Mouse (Mus musculus) T-helper 2 cell (primary cell): ENCODE results near the gene Siae.

ENCODE experiments used
- in situ Hi-C: fragments of 300-600 bp; cut with MboI, MseI; formaldehyde crosslinking; loops from one replicate; pipeline ENCODE4 v1.15.1; 2025; ENCODE audit warnings: high pct_unique_total_duplicates

Gene Siae

DNA sequence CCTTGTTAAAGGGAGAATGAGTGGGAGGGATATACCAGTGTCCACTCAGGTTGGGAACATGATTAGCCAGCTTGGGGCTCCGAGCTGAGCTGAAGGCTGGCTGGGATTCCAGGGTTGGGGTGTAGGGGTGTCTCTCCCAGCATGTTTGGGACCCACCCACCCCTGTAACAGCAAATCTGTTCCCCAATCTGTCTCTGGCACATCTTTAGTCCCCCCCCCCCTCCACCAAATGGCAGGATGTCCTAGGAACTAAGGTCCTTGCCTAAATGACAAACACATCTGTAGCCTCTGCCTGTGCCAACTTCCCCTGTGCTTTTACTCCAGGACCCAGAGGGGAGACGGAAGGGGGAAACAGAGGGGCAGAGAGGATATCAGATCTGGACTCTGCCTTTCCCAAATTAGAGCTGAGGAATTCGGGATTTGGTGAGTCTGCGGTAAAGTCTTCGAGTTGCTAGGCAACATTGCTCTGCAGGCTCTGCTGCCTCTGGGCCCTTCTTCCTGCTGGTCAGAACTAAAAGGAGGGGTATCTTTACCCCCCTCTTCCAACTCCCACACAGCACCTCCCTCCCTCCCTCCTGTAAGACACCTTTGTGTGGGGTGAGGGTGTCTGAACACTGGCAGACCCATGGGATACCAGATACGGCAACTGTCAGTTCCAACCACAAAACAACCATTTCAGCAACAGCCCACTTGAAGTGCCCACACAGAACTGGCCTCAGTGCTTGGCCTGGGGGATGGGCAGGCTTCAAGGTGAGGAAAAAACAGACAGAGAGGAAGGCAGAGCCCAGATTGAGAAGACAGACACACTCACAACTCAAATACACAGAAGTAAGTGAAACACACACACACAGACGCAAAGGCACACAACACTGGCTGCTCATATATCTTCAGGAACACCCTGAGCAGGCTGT is at the start of gene Siae:
Gene Siae (plus strand): TSS at position 861 of the 911 bp plus-strand sequence.
- in situ Hi-C loops, result no loop called here

DNA sequence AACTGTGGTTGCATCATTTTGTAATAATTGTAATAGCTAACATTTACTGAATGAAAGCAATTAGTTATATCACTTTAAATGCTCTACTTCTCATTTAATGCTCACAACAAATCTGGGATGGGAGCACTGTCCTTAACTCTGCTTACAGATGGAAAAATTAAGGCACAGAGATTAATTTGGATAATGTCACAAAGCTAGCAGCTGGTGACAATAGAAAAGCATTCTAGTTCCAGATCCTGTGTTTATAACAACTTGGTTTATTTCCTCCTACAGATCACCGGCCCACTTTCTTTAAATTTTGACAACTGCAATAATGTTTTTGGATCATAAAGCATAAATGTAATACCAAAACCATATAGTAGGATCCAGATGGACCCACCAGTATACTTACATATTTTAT is 49.5 kb upstream of the Siae start:
- in situ Hi-C loops, result no loop called here

DNA sequence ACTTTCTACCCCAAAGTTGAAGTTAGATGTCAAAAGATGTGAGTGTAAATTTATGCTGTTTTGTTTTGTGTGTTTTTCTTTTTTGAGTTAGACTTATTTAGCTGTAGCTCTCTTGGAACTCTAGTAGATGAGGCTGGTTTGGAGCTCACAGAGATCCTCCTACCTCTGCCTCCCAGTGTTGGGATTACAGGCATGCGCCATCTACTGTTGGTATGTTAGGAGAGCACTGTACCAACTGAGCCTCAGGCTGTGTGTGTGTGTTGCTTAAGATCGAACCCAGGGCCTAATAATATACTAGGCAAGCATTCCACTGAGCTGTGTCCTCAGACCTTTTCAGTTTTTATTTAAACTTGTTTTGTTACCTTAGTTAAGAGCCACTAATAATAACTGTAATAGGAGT is 43.4 kb upstream of the Siae start:
- in situ Hi-C loops, result no loop called here

DNA sequence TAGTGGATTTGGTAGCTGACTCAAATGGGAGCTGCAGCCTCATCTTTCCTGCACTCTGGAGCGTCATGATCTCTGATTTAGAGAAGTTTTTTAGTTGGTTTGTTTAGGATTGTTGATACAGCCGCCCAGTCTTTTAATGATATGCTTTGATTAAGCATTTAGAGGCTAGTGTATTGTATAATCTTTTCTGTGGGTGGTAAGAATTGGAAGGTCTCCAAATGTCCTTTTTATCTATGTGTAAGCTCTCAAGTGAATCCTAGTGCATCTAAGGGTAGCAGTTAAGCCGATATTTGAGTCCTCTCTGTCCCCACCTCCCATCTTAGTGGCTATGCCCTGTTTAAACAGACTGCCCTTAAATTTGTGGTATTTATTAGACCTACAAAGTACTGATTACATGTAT is 41.0 kb upstream of the Siae start:
- in situ Hi-C loops, result no loop called here

DNA sequence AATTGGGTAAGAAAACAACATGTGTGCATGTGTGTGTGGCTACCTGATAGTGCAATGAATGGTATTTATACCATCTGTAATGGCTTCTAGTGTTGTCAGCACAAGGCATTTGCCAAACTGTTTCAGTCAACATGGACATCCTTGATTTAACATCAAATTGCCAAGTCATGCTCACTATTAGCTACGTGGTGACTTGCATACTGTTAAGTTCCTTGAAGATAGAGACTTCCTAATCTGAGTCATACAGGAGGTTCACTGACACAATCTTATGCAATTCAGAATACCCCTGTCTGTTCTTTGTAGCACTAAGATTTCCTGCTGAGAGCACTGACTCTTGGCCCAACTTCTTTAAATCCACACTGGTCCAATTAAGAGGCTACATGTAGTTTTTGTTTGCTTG is 38.0 kb upstream of the Siae start:
- in situ Hi-C loops, result no loop called here

DNA sequence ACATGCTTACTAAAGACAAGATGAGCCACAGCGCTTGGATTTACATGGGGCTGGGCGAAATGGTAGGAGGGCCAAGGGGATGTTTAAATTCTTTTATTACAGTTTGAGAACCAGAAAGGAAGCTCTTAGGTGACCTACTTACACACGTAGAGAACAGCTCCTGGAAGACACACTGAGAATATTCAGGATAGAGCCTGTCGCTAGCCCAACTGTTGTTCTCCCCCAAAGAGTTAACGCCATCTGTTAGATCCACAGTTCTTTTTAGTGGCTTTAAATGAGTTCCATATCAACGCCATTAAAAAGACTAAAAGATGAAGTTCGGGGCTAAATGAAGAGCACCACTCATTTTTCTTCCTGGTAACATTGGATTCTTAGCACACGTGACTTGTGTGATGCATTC is 36.5 kb upstream of the Siae start:
- in situ Hi-C loops, result no loop called here

DNA sequence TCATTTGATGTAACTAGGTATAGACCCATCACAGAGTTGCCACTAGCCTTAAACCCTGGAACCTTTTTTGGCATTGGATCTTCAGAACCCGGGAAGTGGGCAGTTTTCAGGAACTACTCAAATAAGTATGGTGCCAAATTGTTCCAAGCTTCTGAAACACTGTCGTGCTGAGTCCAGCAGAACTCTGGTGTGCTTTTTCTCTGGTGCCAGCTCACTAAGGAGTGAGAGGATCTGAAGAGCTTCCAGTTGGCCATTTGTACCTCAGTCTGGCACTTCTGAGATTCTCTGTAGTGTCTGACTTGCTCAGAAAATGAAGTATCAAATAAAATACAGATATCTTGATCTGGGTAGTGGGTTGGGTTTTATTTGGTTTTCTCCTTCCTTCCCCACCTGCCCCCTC is 35.5 kb upstream of the Siae start:
- in situ Hi-C loops, result no loop called here

DNA sequence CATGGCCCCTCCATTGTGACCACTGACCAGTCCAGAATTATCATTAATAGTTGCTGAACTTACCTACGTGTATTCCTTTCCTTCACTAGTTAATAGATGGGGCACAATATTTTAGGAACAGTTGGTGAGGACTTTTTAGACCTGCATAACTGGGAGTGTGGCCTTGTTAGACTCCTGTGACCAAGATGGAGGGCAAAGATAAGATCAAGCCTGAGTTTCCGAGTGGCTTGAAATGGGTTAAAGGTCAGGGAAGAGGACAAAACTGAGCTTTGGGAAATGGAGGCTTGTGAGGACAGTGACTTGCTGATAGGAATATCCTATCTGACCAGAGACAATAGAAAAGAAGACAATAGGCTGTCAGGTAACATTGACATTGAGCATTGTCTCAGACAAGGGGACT is 30.0 kb upstream of the Siae start:
- in situ Hi-C loops, result no loop called here

DNA sequence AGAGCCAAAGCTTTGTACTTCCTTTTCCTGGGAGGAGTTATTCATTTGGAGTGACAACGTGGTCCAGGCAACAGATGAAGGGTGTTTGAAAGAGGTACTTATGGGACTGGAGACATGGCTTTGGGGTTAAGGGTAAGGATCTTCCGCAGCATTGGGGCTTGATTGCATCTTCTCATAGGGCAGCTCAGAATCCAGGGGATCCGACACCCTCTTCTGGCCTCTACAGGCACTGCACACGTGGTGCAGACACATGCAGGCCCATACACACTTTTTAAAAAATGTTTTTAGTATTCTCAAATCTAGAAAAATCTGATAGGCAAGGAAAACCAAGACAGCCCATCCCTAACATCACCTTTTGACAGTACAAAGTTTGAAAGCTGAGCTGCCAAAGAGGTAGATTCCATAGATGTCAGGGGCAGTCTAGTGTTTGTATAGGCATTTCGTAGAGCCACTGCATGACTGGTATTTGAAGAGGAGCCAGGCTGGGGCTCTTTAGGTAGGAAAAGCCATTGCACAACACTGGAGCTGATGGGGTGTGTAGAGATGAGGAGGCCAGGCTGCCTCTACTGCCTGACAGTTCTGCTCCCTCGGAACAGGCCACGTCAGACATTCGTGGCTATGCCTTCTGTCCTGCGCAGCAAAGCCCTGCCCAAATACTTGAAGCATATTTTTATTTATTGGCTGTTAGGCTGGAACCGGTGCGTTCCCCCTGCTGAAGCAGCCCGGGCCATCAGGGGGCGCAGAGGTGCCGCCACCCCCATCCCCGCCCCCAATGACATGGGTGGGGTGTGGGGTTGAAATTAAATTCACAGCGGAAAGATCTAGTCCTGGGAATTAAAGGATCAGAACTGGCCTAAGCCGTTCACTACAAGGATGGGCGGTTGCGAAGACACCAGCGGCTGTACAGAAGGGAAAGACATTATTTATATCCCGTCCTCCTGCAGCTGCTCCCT is 28.8 kb upstream of the Siae start:
- in situ Hi-C loops, result no loop called here

DNA sequence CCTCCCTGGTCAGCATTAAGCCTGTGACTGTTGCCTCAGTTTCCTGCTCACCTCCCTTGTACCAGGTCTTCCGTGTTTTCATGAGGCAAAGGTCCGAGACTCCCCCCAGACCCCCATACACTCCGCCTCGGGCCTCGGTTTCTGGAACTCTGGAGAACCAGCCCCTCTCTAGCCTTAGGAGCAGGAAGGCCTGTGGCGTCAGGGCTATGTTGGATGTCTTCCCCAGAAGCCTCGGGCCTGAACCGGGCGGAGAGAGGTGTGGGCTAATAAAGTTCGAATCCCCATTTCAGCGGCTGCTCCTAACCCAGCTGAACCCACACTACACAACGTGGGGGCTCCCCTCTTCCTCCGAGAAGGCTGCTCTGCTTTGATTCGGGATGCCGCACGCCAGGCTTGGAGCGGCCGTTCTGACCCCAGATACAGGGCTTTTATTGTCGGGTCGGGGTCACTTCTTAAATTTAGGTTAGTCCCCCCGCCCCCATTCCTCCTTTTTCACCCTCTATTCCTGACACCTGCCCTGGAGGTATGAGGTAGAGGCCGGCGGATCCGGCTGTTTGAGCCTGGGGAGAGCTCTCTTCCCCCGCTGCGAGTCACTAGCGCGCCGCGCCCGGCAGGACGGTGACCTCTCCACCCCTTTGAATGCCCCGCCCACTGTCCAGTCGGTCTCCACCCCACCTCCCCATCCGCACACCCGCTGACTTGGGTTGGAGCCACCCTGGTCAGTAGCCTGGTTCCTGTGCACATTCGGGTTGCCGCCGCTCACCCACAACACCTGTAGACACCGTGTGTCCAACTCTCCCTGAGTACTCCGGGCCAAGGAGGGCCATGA is 27.9 kb upstream of the Siae start, which contains the start of gene Esam:
Gene Esam (plus strand): TSS at position 683 of the 829 bp plus-strand sequence.
- in situ Hi-C loops, result no loop called here

DNA sequence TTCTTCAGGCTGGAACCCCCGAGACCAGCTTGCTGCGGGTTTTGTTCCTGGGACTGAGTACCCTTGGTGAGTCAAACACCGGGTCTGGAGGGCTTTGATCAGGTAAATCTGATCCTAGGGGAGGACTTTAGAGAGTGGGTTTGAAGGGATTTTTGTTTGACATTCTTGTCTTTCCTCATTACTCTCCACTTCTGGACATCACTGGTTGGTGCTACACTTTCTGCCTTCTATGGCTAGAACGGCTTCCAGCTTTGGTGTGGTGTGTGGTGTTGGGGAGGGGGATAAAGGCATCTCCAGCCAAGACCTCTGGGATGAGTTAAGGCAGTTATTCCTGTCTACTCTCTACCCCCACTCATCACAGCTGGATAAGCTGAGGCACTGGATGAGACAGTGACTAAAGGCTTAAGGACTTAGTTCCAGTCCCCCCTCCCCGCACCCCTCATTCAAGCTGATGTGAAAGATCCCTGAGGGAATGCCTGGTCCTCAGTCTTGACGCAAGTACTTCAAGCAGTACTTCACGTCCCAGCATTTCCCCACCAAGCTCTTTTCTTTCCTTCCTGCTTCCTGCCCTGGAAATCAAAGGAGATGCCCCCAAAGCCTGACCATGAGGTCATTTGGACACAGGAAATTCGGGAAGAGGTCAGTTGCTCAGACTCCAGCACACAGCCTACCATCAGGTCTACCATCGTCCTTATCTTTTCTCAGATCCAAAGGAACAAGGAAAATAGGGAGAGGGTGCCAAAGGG is 27.1 kb upstream of the Siae start:
- in situ Hi-C loops, result no loop called here

DNA sequence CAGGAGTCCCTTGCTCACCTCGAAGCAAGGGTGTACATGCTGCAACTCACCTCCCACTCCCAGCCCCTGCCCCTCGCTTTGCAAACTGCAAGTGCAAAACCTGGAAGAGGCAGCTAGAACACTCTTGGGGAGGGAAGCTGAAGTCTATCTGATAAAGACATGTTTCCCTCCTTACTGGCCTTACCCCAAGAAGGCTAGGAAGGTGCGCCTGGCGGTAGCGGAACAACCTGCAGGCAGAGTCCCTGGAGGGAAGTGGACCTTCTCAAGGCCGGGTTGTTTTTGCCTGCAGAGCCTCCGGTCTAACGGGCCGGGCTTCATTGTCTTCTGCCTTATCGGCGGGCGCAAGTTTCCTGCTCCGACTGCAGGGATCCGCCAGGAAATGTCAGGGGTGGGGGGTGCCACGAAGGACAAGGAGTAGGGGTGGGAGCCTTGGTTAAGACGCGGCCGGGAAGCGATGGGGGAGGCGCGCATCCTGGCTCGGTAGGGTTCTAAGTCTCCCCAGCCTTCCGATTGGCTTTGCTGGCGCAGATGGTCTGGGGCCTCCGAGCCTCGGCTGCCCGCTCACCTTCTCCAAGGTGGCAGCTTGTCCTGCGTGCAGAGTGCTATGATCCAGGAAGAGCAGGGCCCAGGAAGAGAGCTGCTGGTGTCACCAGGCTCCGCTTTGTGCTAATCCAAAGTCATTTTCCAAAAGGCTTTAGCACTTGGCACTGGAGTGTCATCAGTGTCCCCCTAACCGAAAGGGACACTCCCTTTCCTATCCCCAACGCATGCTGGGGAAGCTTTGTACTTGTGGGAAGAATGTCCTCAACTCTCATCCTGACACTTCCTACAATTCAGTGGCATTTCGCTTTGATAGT is 25.2 kb upstream of the Siae start:
- in situ Hi-C loops, result no loop called here

DNA sequence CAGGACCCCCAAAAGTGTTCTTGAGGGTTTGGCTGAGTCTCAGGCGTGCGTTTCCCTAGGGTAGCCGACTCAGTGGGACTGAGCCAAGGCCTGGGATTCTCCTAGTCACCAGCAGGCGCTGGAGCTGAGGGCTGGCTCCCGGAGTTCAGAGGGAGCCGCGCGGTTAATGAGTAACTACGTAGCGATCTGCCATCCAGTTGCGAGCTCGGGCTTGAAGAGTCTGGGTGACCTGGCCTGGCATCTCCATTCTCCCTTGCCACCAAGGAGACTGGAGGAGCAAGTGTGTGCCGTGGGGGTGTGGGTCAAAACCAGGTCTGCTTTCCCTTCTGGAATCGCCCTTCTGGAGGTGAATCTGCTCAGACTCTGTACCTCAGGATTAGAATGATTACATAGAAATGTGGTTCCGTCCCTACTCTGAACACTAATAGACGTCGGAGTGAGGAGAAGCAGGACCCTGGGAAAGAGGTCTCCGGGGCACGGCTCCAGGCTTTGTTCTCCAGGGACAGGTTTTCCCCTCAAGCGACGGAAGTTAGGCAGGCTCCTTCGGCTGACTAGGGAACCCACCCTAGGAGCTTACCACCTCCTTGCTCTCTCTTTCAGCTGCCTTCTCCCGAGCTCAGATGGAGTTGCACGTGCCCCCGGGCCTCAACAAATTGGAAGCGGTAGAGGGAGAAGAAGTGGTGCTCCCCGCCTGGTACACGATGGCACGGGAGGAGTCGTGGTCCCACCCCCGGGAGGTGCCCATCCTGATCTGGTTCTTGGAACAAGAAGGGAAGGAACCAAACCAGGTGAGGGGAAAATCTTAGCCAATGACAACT is 24.4 kb upstream of the Siae start:
- in situ Hi-C loops, result no loop called here

DNA sequence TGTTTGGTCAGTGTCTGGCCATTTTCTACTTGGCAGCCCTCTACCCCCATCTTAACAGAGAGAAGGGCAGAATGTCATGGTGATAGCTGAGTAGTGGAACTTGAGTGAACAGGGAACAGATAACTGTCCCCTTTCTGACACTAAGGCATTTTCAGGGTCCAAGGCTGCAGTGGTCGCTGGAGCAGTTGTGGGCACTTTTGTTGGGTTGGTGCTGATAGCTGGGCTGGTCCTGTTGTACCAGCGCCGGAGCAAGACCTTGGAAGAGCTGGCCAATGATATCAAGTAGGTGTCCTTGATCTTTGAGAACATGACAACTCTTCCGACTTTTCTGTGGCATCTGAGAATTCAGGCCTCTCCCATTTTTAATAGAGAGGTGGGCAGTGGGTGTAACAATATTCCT is 18.6 kb upstream of the Siae start:
- in situ Hi-C loops, result no loop called here

DNA sequence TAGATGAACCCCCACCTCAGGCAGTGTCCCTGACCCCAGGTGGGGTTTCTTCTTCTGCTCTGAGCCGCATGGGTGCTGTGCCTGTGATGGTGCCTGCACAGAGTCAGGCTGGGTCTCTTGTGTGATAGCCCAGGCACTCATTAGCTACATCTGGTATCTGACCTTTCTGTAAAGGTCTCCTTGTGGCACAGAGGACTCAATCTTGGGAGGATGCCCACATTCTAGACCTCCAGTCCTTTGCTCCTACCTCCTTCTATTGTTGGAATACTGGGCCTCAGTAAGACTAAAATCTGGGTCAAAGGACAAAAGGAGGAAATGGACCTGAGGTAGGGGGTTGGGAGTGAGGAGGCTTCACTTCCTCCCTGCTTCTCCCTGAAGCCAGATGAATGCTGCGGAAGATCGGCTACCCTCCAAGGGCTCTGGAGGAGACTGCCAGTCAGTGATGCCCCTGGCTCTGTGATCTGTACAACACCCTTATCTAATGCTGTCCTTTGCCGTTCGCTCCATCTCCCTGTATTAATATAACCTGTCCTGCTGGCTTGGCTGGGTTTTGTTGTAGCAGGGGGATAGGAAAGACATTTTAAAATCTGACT is 17.7 kb upstream of the Siae start:
- in situ Hi-C loops, result no loop called here

DNA sequence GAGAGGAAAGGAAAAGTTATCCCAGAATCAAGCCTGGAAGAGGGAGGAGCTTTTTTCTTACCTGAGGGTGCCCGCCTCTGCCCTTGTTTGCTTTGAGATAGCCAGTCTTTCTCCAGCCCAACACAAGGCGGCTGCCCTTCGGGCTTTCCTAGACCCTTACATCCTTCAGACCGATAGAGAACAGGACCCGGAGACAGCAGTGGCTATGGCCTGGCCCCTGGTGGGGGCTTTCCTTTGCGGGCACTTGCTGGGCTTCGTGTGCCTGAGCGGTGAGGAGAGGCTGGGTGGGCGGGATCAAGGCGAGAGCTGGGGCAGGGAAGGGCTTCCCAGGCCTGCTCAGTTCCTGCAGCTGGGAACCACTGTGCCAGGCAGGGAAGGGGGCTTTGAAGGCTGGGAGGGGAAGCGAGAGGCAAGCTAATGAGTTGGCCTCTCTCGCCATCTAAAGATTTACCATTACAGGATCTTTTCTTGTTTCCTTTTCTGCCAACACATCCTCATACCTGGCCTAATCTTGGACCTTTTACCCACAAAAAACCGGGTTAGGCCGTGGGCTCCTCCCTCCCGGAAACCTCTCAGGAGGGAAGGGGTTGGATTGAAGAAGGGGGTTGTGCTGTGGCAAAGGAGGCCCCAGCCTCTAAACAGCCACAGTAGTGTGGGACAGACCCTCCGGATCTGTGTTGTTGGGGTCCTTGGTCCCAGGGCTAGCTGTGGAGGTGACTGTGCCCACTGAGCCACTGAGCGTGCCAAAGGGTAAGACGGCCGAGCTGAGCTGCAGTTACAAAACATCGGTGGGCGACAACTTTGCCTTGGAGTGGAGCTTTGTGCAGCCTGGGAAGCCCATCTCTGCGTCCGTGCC is 16.1 kb upstream of the Siae start, which contains the start of gene Vsig2:
Gene Vsig2 (plus strand): TSS at position 86 of the 856 bp plus-strand sequence.
- in situ Hi-C loops, result no loop called here

DNA sequence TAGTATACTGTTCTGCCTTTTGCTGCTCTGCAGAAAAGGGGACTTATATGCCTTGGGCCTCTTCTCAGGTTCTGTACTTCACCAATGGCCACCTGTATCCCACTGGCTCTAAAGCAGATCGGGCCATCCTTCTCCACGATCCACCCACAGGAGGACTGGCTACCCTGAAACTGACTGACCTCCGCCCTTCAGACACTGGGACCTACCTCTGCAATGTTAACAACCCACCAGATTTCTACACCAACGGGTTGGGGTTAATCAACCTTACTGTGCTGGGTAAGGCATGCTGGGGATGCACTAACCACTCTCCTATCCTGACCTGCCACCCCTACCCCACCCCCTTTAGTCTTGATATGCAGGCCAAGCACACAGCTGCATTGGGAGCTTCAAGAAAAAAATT is 15.3 kb upstream of the Siae start:
- in situ Hi-C loops, result no loop called here
